Mouse (Mus musculus) ES-Bruce4 (cell line): Measurements from ENCODE around the gene Dtnb. TPM values are rescaled to one million over a fixed set of nuclear protein-coding genes. Genes with fewer than 3 reads are reported as not detected.
A peak's percentile ranks its signal among the peaks of the same experiment; 100 is the strongest.

ENCODE experiments used
- H3K27ac ChIP-seq: 2 replicates; pipeline ENCODE4 v1.5.1; 2012; ENCODE audit warnings: low read length, inconsistent platforms; ENCODE audit not compliant: insufficient read depth
- H3K27me3 ChIP-seq: 2 replicates; pipeline ENCODE4 v1.6.1; 2012; ENCODE audit warnings: mild to moderate bottlenecking, low read length, inconsistent platforms; ENCODE audit not compliant: control insufficient read depth, poor library complexity, insufficient read depth, severe bottlenecking
- H3K36me3 ChIP-seq: 2 replicates; pipeline ENCODE4 v1.6.1; 2012; ENCODE audit warnings: inconsistent platforms, mild to moderate bottlenecking, low read length, moderate library complexity; ENCODE audit not compliant: control insufficient read depth, poor library complexity, insufficient read depth, severe bottlenecking
- H3K4me1 ChIP-seq: one replicate; pipeline ENCODE4 v1.8.1; 2011; ENCODE audit warnings: low read length; ENCODE audit not compliant: control insufficient read depth, insufficient read depth
- H3K4me3 ChIP-seq: 2 replicates; pipeline ENCODE4 v1.5.1; 2011; ENCODE audit warnings: low read depth, mild to moderate bottlenecking, low read length
- H3K9ac ChIP-seq: 2 replicates; pipeline ENCODE4 v1.6.1; 2012; ENCODE audit warnings: low read depth, mild to moderate bottlenecking, inconsistent platforms; ENCODE audit not compliant: poor library complexity, severe bottlenecking
- H3K9me3 ChIP-seq: replicated peaks from 2 replicates; pipeline ENCODE4 v1.6.1; 2012; ENCODE audit warnings: mild to moderate bottlenecking, low read length, inconsistent platforms; ENCODE audit not compliant: control insufficient read depth, poor library complexity, insufficient read depth, severe bottlenecking
- CTCF ChIP-seq: IDR thresholded peaks from one replicate; pipeline ENCODE4 v1.8.1; 2011; ENCODE audit warnings: low read depth, low read length
- EP300 ChIP-seq: IDR thresholded peaks from 2 replicates; pipeline ENCODE4 v1.6.1; 2011; ENCODE audit warnings: low read depth, low read length; ENCODE audit not compliant: insufficient read depth
- POLR2A ChIP-seq: IDR thresholded peaks from one replicate; pipeline ENCODE4 v1.8.1; 2011; ENCODE audit warnings: low read length; ENCODE audit not compliant: insufficient read depth
- polyA plus RNA-seq: library from polyadenylated mRNA; stranded (reverse); fragments of >200 nt; gene quantifications from 2 replicates; pipeline ENCODE4 v1.2.4, GENCODE M21; 2011; ENCODE audit warnings: low read depth; ENCODE audit not compliant: missing spikeins, insufficient read depth, insufficient read length

Gene Dtnb
- polyA plus RNA-seq, 1 experiment = 62.1 TPM

- no peak overlapping the region for H3K9ac ChIP-seq
- H3K27ac ChIP-seq = no peak overlapping the region
- H3K4me3 ChIP-seq = no peak overlapping the region
These were observed 166.8 kb downstream of the Dtnb start for GRCm38 (mm10) chr12:3738741-3739529.

GRCm38 (mm10) chr12:3739749-3740704, 167.8 kb downstream of the Dtnb start:
- H3K36me3 ChIP-seq = no peaks in the 10 kb centered on the region
- no peak overlapping the region for H3K4me3 ChIP-seq
- H3K27ac ChIP-seq = no peak overlapping the region
- no peak overlapping the region for H3K9ac ChIP-seq
- TF ChIP-seq CTCF (no peak), EP300 (no peak), POLR2A (no peak)
- H3K9me3 ChIP-seq = no peaks in the 10 kb centered on the region
- peaks cover 2% of the 10 kb centered on the region for H3K4me1 ChIP-seq
- H3K27me3 ChIP-seq = no peaks in the 10 kb centered on the region

More at GRCm38 (mm10) chr12:3738741-3739529, 166.8 kb downstream of the Dtnb start:
- Histone ChIP-seq H3K36me3 (no peaks in the 10 kb centered on the region), H3K9me3 (no peaks in the 10 kb centered on the region), H3K27me3 (no peaks in the 10 kb centered on the region), H3K4me1 (peaks cover 2% of the 10 kb centered on the region)
- TF ChIP-seq CTCF (no peak), EP300 (0 out of 2 replicates have a peak, but pooled peaks have one; percentile 19)

GRCm38 (mm10) chr12:3740705-3741081, 168.5 kb downstream of the Dtnb start:
- Histone ChIP-seq H3K9ac (no peak overlapping the region), H3K27ac (no peak overlapping the region), H3K4me3 (no peak overlapping the region), H3K4me1 (peaks cover 2% of the 10 kb centered on the region), H3K9me3 (no peaks in the 10 kb centered on the region), H3K27me3 (no peaks in the 10 kb centered on the region), H3K36me3 (no peaks in the 10 kb centered on the region)
- TF ChIP-seq EP300 (no peak), CTCF (no peak), POLR2A (no peak)

GRCm38 (mm10) chr12:3745432-3746105, 173.4 kb downstream of the Dtnb start:
- Histone ChIP-seq H3K27me3 (no peaks in the 10 kb centered on the region), H3K4me1 (no peaks in the 10 kb centered on the region), H3K9me3 (no peaks in the 10 kb centered on the region), H3K36me3 (no peaks in the 10 kb centered on the region), H3K9ac (no peak overlapping the region), H3K4me3 (no peak overlapping the region), H3K27ac (no peak overlapping the region)
- no peak for TF ChIP-seq EP300
- no peak for TF ChIP-seq CTCF
- TF ChIP-seq POLR2A = no peak

- H3K4me1 ChIP-seq = no peaks in the 10 kb centered on the region
- H3K36me3 ChIP-seq = no peaks in the 10 kb centered on the region
- H3K9me3 ChIP-seq = no peaks in the 10 kb centered on the region
- no peak overlapping the region for H3K27ac ChIP-seq
- H3K27me3 ChIP-seq = no peaks in the 10 kb centered on the region
- TF ChIP-seq EP300 (no peak), POLR2A (no peak), CTCF (no peak)
- no peak overlapping the region for H3K4me3 ChIP-seq
- no peak overlapping the region for H3K9ac ChIP-seq
These were observed 174.2 kb downstream of the Dtnb start for GRCm38 (mm10) chr12:3746369-3746768.
